Mouse (Mus musculus) ovary, adult 10 weeks (tissue): ENCODE data around the gene Gm10553. TPM values are rescaled to one million over a fixed set of nuclear protein-coding genes. Genes with fewer than 3 reads are reported as not detected.

Experiments
- polyA plus RNA-seq: library from polyadenylated mRNA; stranded (reverse); fragments of 350-450 nt; fragmentation: Illumina TruSeq; extraction: RNeasy Lipid Tissue Mini Kit (QIAGEN cat#74804); gene quantifications from one replicate; pipeline ENCODE4 v1.2.3, GENCODE M21; 2014

The Gm10553 gene
- polyA plus RNA-seq, result not detected

GRCm38 (mm10) chr1:85099864-85100263, at the start of gene Gm10553:
Gene Gm10553, plus strand, starts transcription at chr1:85100164.

GRCm38 (mm10) chr1:85109753-85110152, 9.8 kb downstream of the Gm10553 start, which contains the start of gene A530032D15Rik:
Gene A530032D15Rik, minus strand, starts transcription at chr1:85109853.

Other genes with a start within 250 kb of the Gm10553 start
- gene Slc16a14, start 165.0 kb upstream of the Gm10553 start, polyA plus RNA-seq, result not detected
- gene A530032D15Rik, start 9.7 kb downstream of the Gm10553 start, polyA plus RNA-seq, result not detected
- 6.4 TPM for gene C130026I21Rik, start 170.4 kb downstream of the Gm10553 start, polyA plus RNA-seq